Mouse (Mus musculus): ENCODE measurements around the gene Ndufa1.
"Not testable (repeated sequence)": the region's sequence is repeated elsewhere in the genome, so short reads cannot be mapped to it uniquely, and the experiment has no call there.

Ndufa1 gene

DNA sequence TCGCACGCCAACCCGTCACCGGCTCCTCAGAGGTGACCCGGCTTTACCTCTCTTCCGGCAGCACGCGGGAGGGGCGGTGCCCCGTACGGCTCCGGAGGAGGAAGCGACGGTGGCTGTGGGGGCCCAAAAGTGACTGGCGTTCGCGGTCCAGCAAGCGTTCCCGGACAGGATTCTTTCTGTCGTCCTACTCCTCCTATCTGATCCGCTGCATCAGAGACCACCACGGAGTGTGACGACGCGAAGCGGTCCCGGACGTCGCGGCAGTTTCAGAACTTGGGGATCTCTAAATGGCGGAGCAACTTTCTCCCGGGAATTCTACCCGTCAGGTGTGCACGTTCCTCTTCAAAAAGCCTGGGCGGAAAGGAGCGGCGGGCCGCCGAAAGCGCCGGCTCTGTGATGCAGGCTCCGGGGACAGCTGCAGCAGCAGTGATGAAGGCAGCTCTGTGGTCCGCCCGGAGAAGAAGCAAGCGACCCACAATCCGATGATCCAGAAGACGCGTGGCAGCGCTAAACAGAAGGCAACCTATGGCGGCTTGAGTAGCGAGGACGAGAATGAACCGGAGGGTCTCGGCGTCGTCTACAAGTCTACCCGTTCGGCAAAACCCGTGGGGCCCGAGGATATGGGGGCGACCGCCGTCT is at the start of gene Ndufa1, which contains the start of gene Rnf113a1:
Gene Ndufa1, minus strand, starts transcription at position 59 of the 639 bp plus-strand sequence.
Gene Rnf113a1, plus strand, starts transcription at position 141 of the 639 bp plus-strand sequence.
- peak; percentile 88 to 90 for DNase-seq (ENCODE audit: low spot score in 2 of 2)

DNA sequence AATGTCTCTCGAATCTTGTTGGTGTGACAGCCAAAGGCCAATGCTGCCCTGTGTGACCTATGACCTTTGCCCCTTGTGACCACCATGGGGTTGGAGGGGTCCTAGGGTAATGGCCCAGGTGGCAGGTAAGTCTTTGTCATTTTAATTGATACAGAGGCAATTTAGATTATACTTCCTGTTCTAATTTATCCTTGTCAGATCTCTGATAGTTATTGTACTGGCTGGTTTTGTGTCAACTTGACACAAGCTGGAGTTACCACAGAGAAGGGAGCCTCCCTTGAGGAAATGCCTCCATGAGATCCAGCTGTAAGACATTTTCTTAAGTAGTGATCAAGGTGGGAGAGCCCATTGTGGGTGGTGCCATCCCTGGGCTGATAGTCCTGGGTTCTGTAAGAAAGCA is 31.2 kb upstream of the Ndufa1 start, which contains the start of gene Rhox1:
Gene Rhox1, minus strand, starts transcription at position 101 of the 400 bp plus-strand sequence.
- not testable (repeated sequence) for DNase-seq (ENCODE audit: low spot score in 2 of 2)

DNA sequence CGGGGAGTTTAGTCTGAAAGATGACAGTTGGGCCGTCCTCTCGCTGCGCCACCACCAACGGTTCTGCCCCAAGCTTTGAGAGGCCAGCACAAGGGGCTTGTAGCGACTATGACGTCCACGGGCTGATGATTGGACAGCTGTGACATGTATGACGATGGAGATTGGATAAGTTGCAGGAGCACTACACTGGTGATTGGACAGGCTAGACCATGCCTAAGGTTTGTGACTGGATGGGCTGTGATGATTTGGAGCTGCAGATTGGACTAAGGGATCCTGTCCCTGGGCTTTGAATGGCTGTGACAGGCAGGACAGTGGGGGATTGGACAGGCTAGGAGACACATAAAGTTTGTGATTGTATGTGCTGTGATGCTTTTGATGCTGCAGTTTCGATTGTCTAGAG is 20.0 kb upstream of the Ndufa1 start, which contains the start of gene Gm9:
Gene Gm9, minus strand, starts transcription at position 101 of the 400 bp plus-strand sequence.
- DNase-seq (ENCODE audit: low spot score in 2 of 2), result no peak

DNA sequence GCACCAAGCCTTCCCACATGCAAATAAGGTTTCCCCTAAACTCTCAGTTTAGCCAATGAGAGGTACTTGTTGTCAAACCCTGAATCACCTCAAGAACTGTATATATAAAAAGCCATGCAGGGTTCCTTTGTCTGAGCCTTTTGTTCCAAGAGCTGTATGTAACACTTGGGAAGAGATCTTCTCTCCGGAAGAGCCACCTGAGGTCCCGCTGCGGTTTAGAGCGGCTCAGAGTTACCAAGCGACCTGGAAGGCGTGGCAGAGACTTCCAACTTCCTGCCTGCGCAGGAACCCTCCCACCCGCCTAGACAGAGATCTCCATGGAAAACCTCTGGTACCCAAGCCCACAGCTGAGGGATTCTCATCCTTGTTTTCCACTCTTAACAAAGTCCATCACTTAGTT is 7.7 kb upstream of the Ndufa1 start:
- DNase-seq (ENCODE audit: low spot score in 2 of 2), result no peak

DNA sequence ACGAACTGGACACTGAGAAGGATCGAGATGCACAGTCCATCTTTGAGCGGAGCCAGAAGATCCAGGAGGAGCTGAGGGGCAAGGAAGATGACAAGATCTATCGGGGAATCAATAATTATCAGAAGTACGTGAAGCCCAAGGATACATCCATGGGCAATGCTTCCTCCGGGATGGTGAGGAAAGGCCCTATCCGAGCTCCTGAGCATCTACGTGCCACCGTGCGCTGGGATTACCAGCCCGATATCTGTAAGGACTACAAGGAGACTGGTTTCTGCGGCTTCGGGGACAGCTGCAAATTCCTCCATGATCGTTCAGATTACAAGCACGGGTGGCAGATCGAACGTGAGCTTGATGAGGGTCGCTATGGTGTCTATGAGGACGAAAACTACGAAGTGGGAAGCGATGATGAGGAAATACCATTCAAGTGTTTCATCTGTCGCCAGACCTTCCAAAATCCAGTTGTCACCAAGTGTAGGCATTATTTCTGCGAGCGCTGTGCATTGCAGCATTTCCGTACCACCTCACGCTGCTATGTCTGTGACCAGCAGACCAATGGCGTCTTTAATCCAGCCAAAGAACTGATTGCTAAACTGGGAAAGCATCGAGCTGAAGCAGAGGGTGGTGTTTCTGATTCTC is 899 bp upstream of the Ndufa1 start:
- peak; percentile 24 to 29 for DNase-seq (ENCODE audit: low spot score in 2 of 2)

DNA sequence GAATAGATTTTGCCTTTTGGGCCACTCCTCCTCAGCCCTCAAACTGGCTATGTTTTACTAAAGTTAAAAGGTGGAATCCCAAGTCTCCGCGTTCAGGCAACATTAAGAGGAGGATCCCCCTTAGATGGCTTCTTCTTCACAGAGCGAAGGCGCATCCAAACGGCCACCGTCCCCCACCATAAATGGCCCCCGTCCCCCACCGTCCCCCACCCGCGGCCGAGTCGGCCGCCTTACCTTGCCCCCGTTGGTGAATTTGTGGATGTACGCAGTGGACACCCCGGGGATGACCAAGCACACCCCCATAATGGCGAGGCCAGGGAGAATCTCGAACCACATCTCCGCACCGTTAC is 233 bp downstream of the Ndufa1 start:
- DNase-seq (ENCODE audit: low spot score in 2 of 2), result no peak

DNA sequence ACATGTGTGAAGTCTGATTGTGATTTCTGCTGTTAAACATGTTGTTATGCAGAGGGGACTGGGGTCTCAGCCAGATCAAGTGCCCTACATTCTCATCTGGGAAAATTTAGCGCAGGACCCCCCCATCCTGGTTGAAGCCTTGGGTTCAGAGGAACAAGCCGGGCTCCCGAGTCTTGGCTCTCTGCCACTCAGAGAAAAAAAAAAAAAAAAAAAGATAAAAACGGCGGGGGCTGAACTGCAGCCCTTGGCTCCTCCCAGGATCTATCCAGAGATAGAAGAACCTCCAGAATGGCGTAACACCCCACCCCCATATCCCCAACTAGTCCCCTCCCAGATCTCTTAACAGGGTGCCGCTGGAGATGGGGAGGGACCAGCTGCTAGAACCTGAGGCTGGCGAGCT is 6.6 kb downstream of the Ndufa1 start:
- peak in 1 of 2 experiments; percentile 24 for DNase-seq (ENCODE audit: low spot score in 2 of 2)

DNA sequence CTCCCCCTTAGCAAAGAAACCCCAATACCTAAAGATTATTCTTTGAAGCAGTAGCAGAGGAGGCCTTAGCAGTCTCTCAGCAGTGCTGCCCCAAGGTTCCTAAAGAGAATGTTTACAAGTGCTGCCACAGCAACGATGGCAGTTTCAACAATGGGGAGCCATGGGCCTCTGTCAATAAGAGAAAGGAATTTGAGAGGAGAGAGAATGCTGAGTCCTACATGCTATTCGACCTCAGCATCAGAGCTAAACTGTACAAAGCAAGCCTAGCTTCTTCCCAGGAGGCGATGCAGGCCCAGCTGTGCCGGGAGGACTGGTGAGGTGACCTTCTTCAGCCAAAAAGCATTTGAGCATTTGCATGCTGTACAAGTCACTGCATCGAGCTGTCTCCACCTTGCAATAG is 22.2 kb downstream of the Ndufa1 start, which contains the start of gene Akap14:
Gene Akap14, minus strand, starts transcription at position 101 of the 400 bp plus-strand sequence.
- DNase-seq (ENCODE audit: low spot score in 2 of 2), result no peak

DNA sequence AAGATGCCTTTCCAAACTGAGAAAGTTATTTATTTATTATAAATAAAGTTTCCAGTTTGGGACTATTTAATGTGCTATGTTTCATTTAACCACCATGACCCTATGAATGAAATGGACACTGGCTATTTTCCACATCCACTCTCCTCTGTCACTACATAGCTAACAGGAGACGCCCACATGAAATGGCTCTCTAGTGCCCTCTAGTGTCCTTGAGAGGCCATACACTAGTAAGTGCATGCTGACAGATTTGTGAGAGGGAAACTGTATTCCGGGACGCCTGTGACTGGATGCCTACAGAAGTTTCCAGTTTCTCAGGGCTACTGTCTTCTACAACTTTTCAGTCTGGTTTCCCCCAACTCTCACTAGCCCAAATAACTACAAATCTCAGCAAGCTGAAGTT is 23.9 kb downstream of the Ndufa1 start:
- peak in 1 of 2 experiments; percentile 25 for DNase-seq (ENCODE audit: low spot score in 2 of 2)

DNA sequence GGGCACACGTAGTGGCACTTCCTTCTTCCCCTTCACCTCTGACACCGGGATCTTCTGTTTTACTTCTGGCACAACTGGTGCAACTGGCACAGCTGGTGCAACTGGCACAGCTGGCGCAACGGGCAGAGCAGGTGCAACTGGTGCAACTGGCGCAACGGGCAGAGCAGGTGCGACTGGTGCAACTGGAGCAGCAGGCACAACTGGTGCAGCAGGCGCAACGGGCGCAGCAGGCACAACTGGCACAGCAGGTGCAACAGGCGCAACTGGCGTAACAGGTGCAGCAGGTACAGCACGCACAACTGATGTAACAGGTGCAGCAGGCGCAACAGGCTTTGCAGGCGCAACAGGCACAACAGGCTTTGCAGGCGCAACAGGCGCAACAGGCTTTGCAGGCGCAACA is 27.8 kb downstream of the Ndufa1 start:
- no peak for DNase-seq (ENCODE audit: low spot score in 2 of 2)

DNA sequence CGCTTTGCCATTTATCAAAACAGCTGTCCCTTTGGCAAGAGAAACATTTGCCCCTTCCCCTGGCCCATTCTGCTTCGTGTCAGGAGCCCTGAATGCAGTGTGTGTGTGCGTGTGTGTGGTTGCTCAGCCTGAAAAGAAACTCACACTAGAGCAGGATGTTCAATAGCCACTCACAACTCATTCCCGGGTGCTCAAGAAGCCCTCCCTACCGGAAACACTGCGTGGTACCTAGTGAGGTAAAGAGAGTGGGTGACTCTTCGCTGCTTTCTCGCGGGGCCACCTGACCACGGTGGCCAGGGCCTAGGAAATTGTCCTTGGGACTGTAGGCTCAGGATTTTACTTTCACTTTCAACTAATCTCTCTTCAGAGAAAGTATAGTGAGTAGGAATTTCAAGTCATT is 29.8 kb downstream of the Ndufa1 start:
- no peak for DNase-seq (ENCODE audit: low spot score in 2 of 2)

DNA sequence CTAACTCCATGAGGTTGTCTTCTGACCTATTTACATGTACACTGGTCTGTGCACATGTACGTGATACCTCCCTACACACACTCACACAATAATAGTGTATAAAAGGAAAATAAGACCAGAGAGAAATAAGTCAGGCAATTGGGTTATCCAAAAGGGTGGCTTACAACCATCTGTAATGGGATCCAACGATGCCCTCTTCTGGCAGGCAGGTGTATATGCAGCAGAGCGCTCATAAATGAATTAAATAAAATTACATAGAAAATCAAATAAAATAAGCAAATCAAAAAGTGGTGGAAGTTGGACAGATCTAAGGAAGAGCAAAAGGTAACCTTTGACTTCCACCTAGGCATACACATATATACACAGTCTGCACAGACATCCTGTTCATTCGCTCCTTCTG is 33.1 kb downstream of the Ndufa1 start:
- no peak for DNase-seq (ENCODE audit: low spot score in 2 of 2)

DNA sequence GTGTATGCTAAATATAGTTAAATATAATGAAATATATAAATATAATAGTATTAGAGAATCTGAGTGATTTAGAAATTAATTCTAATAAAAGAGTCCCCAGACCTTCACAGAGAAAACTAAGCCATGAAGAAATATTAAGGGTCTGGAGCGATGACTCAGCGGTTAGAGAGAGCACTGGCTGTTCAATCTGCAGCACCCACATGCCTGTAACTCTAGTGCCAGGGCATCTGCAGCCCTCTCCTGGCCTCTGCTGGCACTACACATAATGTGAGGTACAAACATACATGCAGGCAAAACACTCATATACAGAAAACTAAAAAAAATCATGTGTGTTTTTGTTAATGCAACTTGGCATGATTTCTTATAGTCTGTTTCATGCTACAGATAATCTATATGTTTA is 46.0 kb downstream of the Ndufa1 start:
- DNase-seq (ENCODE audit: low spot score in 2 of 2), result no peak

DNA sequence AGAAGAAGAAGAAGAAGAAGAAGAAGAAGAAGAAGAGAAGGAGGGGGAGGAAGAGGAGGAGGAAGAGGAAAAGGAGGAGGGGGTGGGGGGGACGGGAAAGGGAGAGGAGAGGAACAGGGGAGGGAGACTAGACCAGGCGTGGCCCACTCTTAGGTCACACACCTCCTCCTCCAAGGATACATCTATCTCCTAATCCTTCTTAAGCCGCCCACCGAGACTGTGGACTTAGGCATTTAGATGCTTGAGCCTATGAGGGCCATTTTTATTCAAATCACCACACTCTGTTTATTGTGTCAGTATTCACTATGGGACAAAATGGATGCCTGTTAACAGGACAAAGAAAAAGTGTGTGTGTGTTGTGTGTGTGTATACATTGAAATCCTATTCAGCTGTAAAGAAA is 46.5 kb downstream of the Ndufa1 start:
- not testable (repeated sequence) for DNase-seq (ENCODE audit: low spot score in 2 of 2)

DNA sequence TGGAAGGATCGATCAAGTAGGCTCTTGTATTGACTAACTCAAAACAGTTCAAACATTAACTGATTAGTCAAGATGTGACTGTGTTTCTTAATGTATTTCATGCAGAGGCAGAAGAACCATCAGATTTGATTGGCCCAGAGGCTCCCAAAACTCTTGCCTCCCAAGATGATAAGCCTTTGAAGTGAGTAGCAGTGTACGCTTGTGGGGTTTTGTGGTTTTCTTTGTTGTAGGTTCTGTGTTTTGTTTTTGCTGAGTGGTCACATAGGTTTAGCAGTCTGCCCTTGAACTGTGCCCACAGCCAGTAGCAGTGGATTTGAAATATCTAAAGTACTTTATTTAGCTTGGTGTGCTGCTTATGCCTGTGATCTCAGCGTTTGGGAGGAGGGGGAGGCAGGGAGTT is 49.2 kb downstream of the Ndufa1 start:
- no peak for DNase-seq (ENCODE audit: low spot score in 2 of 2)
